Mouse (Mus musculus) liver, postnatal 0 days (tissue): ENCODE measurements around the gene Mrps7.

Source experiments
- CTCF ChIP-seq: sonication (generic); IDR thresholded peaks from 2 replicates; pipeline ENCODE4 v1.5.1; 2016; ENCODE audit warnings: antibody characterized with exemption, low read depth
- EP300 ChIP-seq: IDR thresholded peaks from 2 replicates; pipeline ENCODE4 v1.6.1; 2016; ENCODE audit warnings: antibody characterized with exemption, low read depth, mild to moderate bottlenecking

DNA sequence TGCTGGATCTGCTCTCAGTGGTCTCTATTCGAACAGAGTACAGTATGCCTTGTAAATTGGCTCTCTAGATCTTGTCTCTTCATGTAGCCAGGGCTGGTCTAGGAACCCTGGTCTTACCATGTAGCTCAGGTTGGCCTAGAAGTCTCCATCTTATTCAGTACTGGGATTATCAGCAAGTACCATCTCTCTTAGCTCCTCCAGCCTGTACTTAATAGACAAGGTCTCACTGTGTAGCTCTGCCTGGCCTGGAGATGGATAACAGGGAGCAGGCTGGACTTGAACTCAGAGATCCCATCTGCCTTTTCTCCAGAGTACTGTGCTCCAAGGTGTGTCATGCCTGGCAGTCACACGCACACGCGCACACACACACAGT, 37.9 kb downstream of the Mrps7 start:
- no peak for TF ChIP-seq CTCF
- TF ChIP-seq EP300: no peak
